Mouse (Mus musculus) CH12.LX (cell line): Measurements from ENCODE around the gene Klhl3. TPM values are rescaled to one million over a fixed set of nuclear protein-coding genes. Genes with fewer than 3 reads are reported as not detected.

Source experiments
- DNase-seq: peaks from one replicate; pipeline ENCODE4 v3.0.0-alpha.2; 2013; ENCODE audit errors: extremely low read depth
- H3K27ac ChIP-seq: 2 replicates; pipeline ENCODE4 v1.5.1; 2012; ENCODE audit warnings: low read depth, mild to moderate bottlenecking, control low read depth, moderate library complexity; ENCODE audit not compliant: insufficient read depth
- H3K27me3 ChIP-seq: replicated peaks from 2 replicates; pipeline ENCODE3; 2012; ENCODE audit warnings: inconsistent platforms
- H3K36me3 ChIP-seq, 2 experiments: replicated peaks in 1 of 2; 2 replicates each; pipeline versions ENCODE3 to v1.6.1; 2012; ENCODE audit warnings: inconsistent platforms in 1 of 2, low read length in 1 of 2, mild to moderate bottlenecking in 1 of 2, mixed read lengths in 1 of 2, moderate library complexity in 1 of 2; ENCODE audit not compliant: control insufficient read depth in 1 of 2, insufficient read depth in 1 of 2
- H3K4me1 ChIP-seq, 2 experiments: 2 replicates each; pipeline ENCODE4 v1.6.1; 2012; ENCODE audit warnings: inconsistent platforms in 1 of 2, moderate library complexity in 1 of 2; ENCODE audit not compliant: insufficient read depth in 2 of 2, control insufficient read depth in 1 of 2
- H3K4me2 ChIP-seq: 2 replicates; pipeline ENCODE4 v1.6.1; 2012; ENCODE audit warnings: low read depth, mild to moderate bottlenecking, control low read depth; ENCODE audit not compliant: poor library complexity, insufficient read depth, severe bottlenecking
- H3K4me3 ChIP-seq, 3 experiments: fragments of 150-350 bp in 1 of 3; sonication (generic) in 1 of 3; replicated peaks in 1 of 3; 2 replicates each; pipeline versions ENCODE3 to v1.5.1; 2011 to 2012; ENCODE audit warnings: low read depth in 2 of 3, low read length in 2 of 3, mild to moderate bottlenecking in 2 of 3, moderate library complexity in 2 of 3, control low read depth in 1 of 3, improper control_type of control experiment in 1 of 3, inconsistent platforms in 1 of 3, mixed read lengths in 1 of 3; ENCODE audit not compliant: poor library complexity in 1 of 3
- H3K79me2 ChIP-seq: replicated peaks from 2 replicates; pipeline ENCODE4 v1.6.1; 2012; ENCODE audit warnings: mild to moderate bottlenecking, moderate library complexity; ENCODE audit not compliant: control insufficient read depth, poor library complexity, insufficient read depth, severe bottlenecking; ENCODE audit errors: extremely low read depth
- H3K9ac ChIP-seq: 2 replicates; pipeline ENCODE4 v1.6.1; 2012; ENCODE audit warnings: low read depth, mild to moderate bottlenecking, control low read depth, moderate library complexity; ENCODE audit not compliant: insufficient read depth
- H3K9me3 ChIP-seq: replicated peaks from 2 replicates; pipeline ENCODE3; 2012; ENCODE audit warnings: low read length, inconsistent platforms, mixed read lengths
- CHD2 ChIP-seq: IDR thresholded peaks from 2 replicates; pipeline ENCODE4 v1.6.1; 2011; ENCODE audit warnings: low read length, improper control_type of control experiment
- CTCF ChIP-seq, 2 experiments: IDR thresholded peaks in 1 of 2; conservative IDR thresholded peaks in 1 of 2; 2 replicates each; pipeline ENCODE4 v1.5.1; 2011 to 2012; ENCODE audit warnings: low read depth in 2 of 2, low read length in 2 of 2, improper control_type of control experiment in 1 of 2, inconsistent platforms in 1 of 2, mild to moderate bottlenecking in 1 of 2, moderate library complexity in 1 of 2
- ETS1 ChIP-seq: conservative IDR thresholded peaks from 2 replicates; pipeline ENCODE4 v1.6.1; 2012; ENCODE audit warnings: low read depth, mild to moderate bottlenecking, inconsistent platforms, low read length, improper control_type of control experiment, moderate library complexity
- GABPA ChIP-seq: IDR thresholded peaks from 2 replicates; pipeline ENCODE4 v1.6.1; 2012; ENCODE audit warnings: low read depth, low read length, improper control_type of control experiment, inconsistent platforms; ENCODE audit not compliant: insufficient replicate concordance
- IRF4 ChIP-seq: IDR thresholded peaks from 2 replicates; pipeline ENCODE4 v1.6.1; 2014; ENCODE audit warnings: low read depth, mild to moderate bottlenecking, inconsistent platforms, low read length, improper control_type of control experiment
- MAZ ChIP-seq: IDR thresholded peaks from 2 replicates; pipeline ENCODE4 v1.6.1; 2012; ENCODE audit warnings: low read depth, mild to moderate bottlenecking, inconsistent platforms, low read length, improper control_type of control experiment, moderate library complexity
- MXI1 ChIP-seq: IDR thresholded peaks from 2 replicates; pipeline ENCODE4 v1.6.1; 2011; ENCODE audit warnings: mild to moderate bottlenecking, low read depth, low read length, improper control_type of control experiment
- MYC ChIP-seq: IDR thresholded peaks from 2 replicates; pipeline ENCODE4 v1.6.1; 2011; ENCODE audit warnings: low read depth, mild to moderate bottlenecking, improper control_type of control experiment, low read length
- NRF1 ChIP-seq: IDR thresholded peaks from 2 replicates; pipeline ENCODE4 v1.6.1; 2014; ENCODE audit warnings: low read depth, mild to moderate bottlenecking, inconsistent platforms, low read length, improper control_type of control experiment, moderate library complexity
- PAX5 ChIP-seq: IDR thresholded peaks from 2 replicates; pipeline ENCODE4 v1.6.1; 2012; ENCODE audit warnings: low read length, inconsistent platforms, mixed read lengths
- POLR2AphosphoS2 ChIP-seq: IDR thresholded peaks from 2 replicates; pipeline ENCODE4 v1.6.1; 2011; ENCODE audit warnings: low read depth, low read length, improper control_type of control experiment
- RCOR1 ChIP-seq: conservative IDR thresholded peaks from 2 replicates; pipeline ENCODE4 v1.6.1; 2012; ENCODE audit warnings: low read depth, mild to moderate bottlenecking, inconsistent platforms, low read length, improper control_type of control experiment
- SMC3 ChIP-seq: IDR thresholded peaks from 2 replicates; pipeline ENCODE4 v1.6.1; 2011; ENCODE audit warnings: low read depth, low read length, improper control_type of control experiment
- USF1 ChIP-seq: IDR thresholded peaks from 2 replicates; pipeline ENCODE4 v1.6.1; 2014; ENCODE audit warnings: low read depth, mild to moderate bottlenecking, inconsistent platforms, low read length, improper control_type of control experiment
- ZC3H11A ChIP-seq: IDR thresholded peaks from 2 replicates; pipeline ENCODE4 v1.6.1; 2012; ENCODE audit warnings: low read depth, mild to moderate bottlenecking, inconsistent platforms, low read length, improper control_type of control experiment
- ZMIZ1 ChIP-seq: IDR thresholded peaks from 2 replicates; pipeline ENCODE4 v1.6.1; 2012; ENCODE audit warnings: low read depth, mild to moderate bottlenecking, inconsistent platforms, low read length, improper control_type of control experiment
- dilution Hi-C: fragments of 300-500 bp; cut with MboI; formaldehyde crosslinking; loops from 2 replicates; pipeline ENCODE4 v1.14.3; 2020; ENCODE audit warnings: low sequenced_read_pairs; ENCODE audit not compliant: extremely low pct_unique_long_range_greater_than_20kb, extremely low pct_ligation_motif_present
- in situ Hi-C: fragments of 300-500 bp; cut with MboI; formaldehyde crosslinking; loops from 3 replicates; pipeline ENCODE4 v1.14.3; 2019; ENCODE audit warnings: low sequenced_read_pairs, low pct_ligation_motif_present, low pct_unique_long_range_greater_than_20kb, mixed read lengths
- polyA plus RNA-seq: library from polyadenylated mRNA; unstranded; fragments of >175 nt; gene quantifications from 2 replicates; pipeline ENCODE4 v1.2.1, GENCODE M21; 2012; ENCODE audit warnings: low read depth; ENCODE audit not compliant: insufficient read length
- total RNA-seq, 2 experiments: library from RNA; depleted of rRNA; stranded (reverse); fragments of 300-350 nt in 1 of 2; fragments of >200 nt in 1 of 2; gene quantifications; 2 replicates each; pipeline ENCODE4 v1.2.3; 2012 to 2014

Gene Klhl3
- total and polyA plus RNA-seq, 3 experiments = not detected

GRCm38 (mm10) chr13:58020428-58020827, 93.0 kb downstream of the Klhl3 start:
- Histone ChIP-seq H3K79me2 (no peaks in the 10 kb centered on the region), H3K4me2 (no peak overlapping the region), H3K4me3 (no peak overlapping the region), H3K4me1 (no peaks in the 10 kb centered on the region), H3K27ac (no peak overlapping the region), H3K27me3 (peaks cover 4% of the 10 kb centered on the region), H3K9ac (no peak overlapping the region), H3K9me3 (peaks cover 75% of the 10 kb centered on the region)
- dilution Hi-C loops (no loop called here), in situ Hi-C loops (no loop called here)
- no peak for DNase-seq
- TF ChIP-seq ZC3H11A (no peak), CTCF (conservative IDR thresholded peaks at IDR 0.05 in 1 of 2, IDR thresholded peaks at IDR 0.05 in 1 of 2; ENCODE audit: low read depth in 2 of 2, low read length in 2 of 2) (no peak), IRF4 (no peak)
- TF ChIP-seq, all 38 proteins: peak for 0
- H3K36me3 ChIP-seq = no peaks in the 10 kb centered on the region

- no peak overlapping the region for H3K4me3 ChIP-seq
- DNase-seq = no peak
- peaks cover 71% of the 10 kb centered on the region for H3K9me3 ChIP-seq
- no peak overlapping the region for H3K9ac ChIP-seq
- H3K36me3 ChIP-seq = no peaks in the 10 kb centered on the region
- dilution Hi-C loops (no loop called here), in situ Hi-C loops (no loop called here)
- H3K27ac ChIP-seq = no peak overlapping the region
- no peaks in the 10 kb centered on the region for H3K79me2 ChIP-seq
- TF ChIP-seq IRF4 (no peak), POLR2AphosphoS2 (no peak), NRF1 (no peak), ZMIZ1 (no peak), ETS1 (no peak), SMC3 (no peak), PAX5 (no peak), RCOR1 (no peak), MXI1 (no peak), CHD2 (no peak), MAZ (no peak), GABPA (no peak), CTCF (conservative IDR thresholded peaks at IDR 0.05 in 1 of 2, IDR thresholded peaks at IDR 0.05 in 1 of 2; ENCODE audit: low read depth in 2 of 2, low read length in 2 of 2) (no peak), USF1 (no peak), MYC (no peak)
- TF ChIP-seq, all 38 proteins: peak for 0
- no peaks in the 10 kb centered on the region for H3K4me1 ChIP-seq
- peaks cover 9% of the 10 kb centered on the region for H3K27me3 ChIP-seq
- no peak overlapping the region for H3K4me2 ChIP-seq
Measured at GRCm38 (mm10) chr13:58017298-58017697, 96.1 kb downstream of the Klhl3 start.
